Mouse (Mus musculus) hindbrain, embryonic 11.5 days (tissue): Measurements from ENCODE around the gene Myl3. TPM values are rescaled to one million over a fixed set of nuclear protein-coding genes. Genes with fewer than 3 reads are reported as not detected.

Experiments used
- ATAC-seq: fragments of 200-750 bp; cut with Nextera tagmentation; 2 replicates; pipeline ENCODE4 v1.8.0; 2017; ENCODE audit warnings: mild to moderate bottlenecking, moderate TSS enrichment, moderate library complexity; ENCODE audit not compliant: low FRiP score
- DNase-seq: peaks from one replicate; pipeline ENCODE4 v3.0.0-alpha.2; 2015; ENCODE audit warnings: low spot score
- H3K27ac ChIP-seq: fragments of 300-500 bp; sonication (generic); 2 replicates; pipeline ENCODE4 v1.5.1; 2014; ENCODE audit warnings: mild to moderate bottlenecking, low read depth, low read length
- H3K27me3 ChIP-seq: fragments of 300-500 bp; sonication (generic); 2 replicates; pipeline ENCODE4 v1.6.1; 2014; ENCODE audit warnings: mild to moderate bottlenecking, low read length, moderate library complexity, mixed read lengths; ENCODE audit not compliant: control insufficient read depth, insufficient read depth
- H3K36me3 ChIP-seq: fragments of 300-500 bp; sonication (generic); 2 replicates; pipeline ENCODE4 v1.6.1; 2014; ENCODE audit warnings: mild to moderate bottlenecking, low read length, moderate library complexity, mixed read lengths; ENCODE audit not compliant: control insufficient read depth, insufficient read depth
- H3K4me1 ChIP-seq: fragments of 300-500 bp; sonication (generic); replicated peaks from 2 replicates; pipeline ENCODE4 v1.6.1; 2014; ENCODE audit warnings: low read length, mixed read lengths; ENCODE audit not compliant: control insufficient read depth, insufficient read depth
- H3K4me2 ChIP-seq: fragments of 300-500 bp; sonication (generic); replicated peaks from 2 replicates; pipeline ENCODE4 v1.6.1; 2014; ENCODE audit warnings: mild to moderate bottlenecking, low read depth, low read length
- H3K4me3 ChIP-seq: fragments of 300-500 bp; sonication (generic); 2 replicates; pipeline ENCODE4 v1.5.1; 2014; ENCODE audit warnings: low read depth, low read length
- H3K9ac ChIP-seq: fragments of 300-500 bp; sonication (generic); 2 replicates; pipeline ENCODE4 v1.6.1; 2014; ENCODE audit warnings: low read depth, low read length
- H3K9me3 ChIP-seq: fragments of 300-500 bp; sonication (generic); 2 replicates; pipeline ENCODE4 v1.6.1; 2016; ENCODE audit warnings: low read length; ENCODE audit not compliant: control insufficient read depth
- WGBS: fragments of 180-500 bp; shearing (Covaris S2); extraction: QIAGEN DNeasy Blood & Tissue Kit; methylation state at CpG from one replicate; pipeline ENCODE4 v1.1.7; 2014; 5-methylcytosine and 5-hydroxymethylcytosine counted together
- polyA plus RNA-seq: library from polyadenylated mRNA; unstranded; fragments of >200 nt; fragmentation: Nextera tagmentation; extraction: Ambion mirVana; gene quantifications from 2 replicates; pipeline ENCODE4 v1.2.1, GENCODE M21; 2014

Myl3 gene
- polyA plus RNA-seq, 1 experiment from 2014 or later, result 0.42 TPM

GRCm38 (mm10) chr9:110706784-110707183, 34.9 kb upstream of the Myl3 start:
- Histone ChIP-seq H3K4me1 (no peaks in the 10 kb centered on the region), H3K9me3 (no peaks in the 10 kb centered on the region), H3K4me2 (no peak overlapping the region), H3K27ac (no peak overlapping the region), H3K27me3 (no peaks in the 10 kb centered on the region), H3K36me3 (no peaks in the 10 kb centered on the region), H3K4me3 (no peak overlapping the region), H3K9ac (no peak overlapping the region)
- no peak for DNase-seq
- WGBS, result 88% methylated on average over 5 of the region's 5 CpGs
- ATAC-seq, result no peak

- DNase-seq (peak; percentile 79), ATAC-seq (peak; percentile 53)
- no peak overlapping the region for H3K27ac ChIP-seq
- H3K36me3 ChIP-seq, result no peaks in the 10 kb centered on the region
- WGBS, result 55% methylated on average over 5 of the region's 5 CpGs
- H3K4me1 ChIP-seq, result no peaks in the 10 kb centered on the region
- H3K9ac ChIP-seq, result no peak overlapping the region
- no peaks in the 10 kb centered on the region for H3K9me3 ChIP-seq
- no peak overlapping the region for H3K4me2 ChIP-seq
- no peaks in the 10 kb centered on the region for H3K27me3 ChIP-seq
- H3K4me3 ChIP-seq, result no peak overlapping the region
These were observed 31.9 kb upstream of the Myl3 start for GRCm38 (mm10) chr9:110709640-110710258.

GRCm38 (mm10) chr9:110711532-110711931, 30.1 kb upstream of the Myl3 start:
- Histone ChIP-seq H3K27ac (no peak overlapping the region), H3K27me3 (no peaks in the 10 kb centered on the region), H3K4me2 (no peak overlapping the region), H3K4me1 (no peaks in the 10 kb centered on the region), H3K9me3 (no peaks in the 10 kb centered on the region), H3K36me3 (no peaks in the 10 kb centered on the region), H3K9ac (no peak overlapping the region), H3K4me3 (no peak overlapping the region)
- DNase-seq (no peak), ATAC-seq (no peak)
- 93% methylated on average over 1 of the region's 1 CpGs for WGBS

GRCm38 (mm10) chr9:110711996-110712395, 29.7 kb upstream of the Myl3 start:
- H3K4me2 ChIP-seq, result no peak overlapping the region
- H3K9me3 ChIP-seq, result no peaks in the 10 kb centered on the region
- no peak overlapping the region for H3K9ac ChIP-seq
- H3K27ac ChIP-seq, result no peak overlapping the region
- no peaks in the 10 kb centered on the region for H3K27me3 ChIP-seq
- H3K36me3 ChIP-seq, result no peaks in the 10 kb centered on the region
- WGBS, result 93% methylated on average over 6 of the region's 6 CpGs
- ATAC-seq (no peak), DNase-seq (no peak)
- H3K4me1 ChIP-seq, result no peaks in the 10 kb centered on the region
- no peak overlapping the region for H3K4me3 ChIP-seq

- DNase-seq (no peak), ATAC-seq (no peak)
- 87% methylated on average over 4 of the region's 4 CpGs for WGBS
- Histone ChIP-seq H3K9me3 (no peaks in the 10 kb centered on the region), H3K4me3 (no peak overlapping the region), H3K4me1 (no peaks in the 10 kb centered on the region), H3K27me3 (no peaks in the 10 kb centered on the region), H3K27ac (no peak overlapping the region), H3K36me3 (no peaks in the 10 kb centered on the region), H3K9ac (no peak overlapping the region), H3K4me2 (no peak overlapping the region)
These were observed 29.1 kb upstream of the Myl3 start for GRCm38 (mm10) chr9:110712545-110712944.

GRCm38 (mm10) chr9:110713389-110713788, 28.3 kb upstream of the Myl3 start:
- no peaks in the 10 kb centered on the region for H3K4me1 ChIP-seq
- 85% methylated on average over 1 of the region's 1 CpGs for WGBS
- DNase-seq (no peak), ATAC-seq (no peak)
- no peaks in the 10 kb centered on the region for H3K27me3 ChIP-seq
- no peak overlapping the region for H3K4me3 ChIP-seq
- H3K9me3 ChIP-seq, result no peaks in the 10 kb centered on the region
- H3K9ac ChIP-seq, result no peak overlapping the region
- no peaks in the 10 kb centered on the region for H3K36me3 ChIP-seq
- H3K27ac ChIP-seq, result no peak overlapping the region
- H3K4me2 ChIP-seq, result no peak overlapping the region

- WGBS, result 75% methylated on average over 1 of the region's 1 CpGs
These were observed 26.2 kb upstream of the Myl3 start for GRCm38 (mm10) chr9:110715426-110715825.

GRCm38 (mm10) chr9:110716775-110717174, 24.9 kb upstream of the Myl3 start:
- Histone ChIP-seq H3K9ac (no peak overlapping the region), H3K4me3 (no peak overlapping the region), H3K36me3 (no peaks in the 10 kb centered on the region), H3K4me1 (no peaks in the 10 kb centered on the region), H3K27me3 (no peaks in the 10 kb centered on the region), H3K9me3 (no peaks in the 10 kb centered on the region), H3K27ac (no peak overlapping the region), H3K4me2 (no peak overlapping the region)
- WGBS, result 38% methylated on average over 4 of the region's 4 CpGs
- ATAC-seq (peak; percentile 72), DNase-seq (peak; percentile 76)

More at GRCm38 (mm10) chr9:110715426-110715825, 26.2 kb upstream of the Myl3 start:
- ATAC-seq (no peak), DNase-seq (no peak)
- Histone ChIP-seq H3K36me3 (no peaks in the 10 kb centered on the region), H3K27ac (no peak overlapping the region), H3K4me2 (no peak overlapping the region), H3K4me3 (no peak overlapping the region), H3K9me3 (no peaks in the 10 kb centered on the region), H3K27me3 (no peaks in the 10 kb centered on the region), H3K4me1 (no peaks in the 10 kb centered on the region), H3K9ac (no peak overlapping the region)

- Histone ChIP-seq H3K36me3 (no peaks in the 10 kb centered on the region), H3K27me3 (no peaks in the 10 kb centered on the region), H3K4me3 (no peak overlapping the region), H3K4me1 (no peaks in the 10 kb centered on the region), H3K4me2 (no peak overlapping the region), H3K9me3 (no peaks in the 10 kb centered on the region), H3K27ac (no peak overlapping the region), H3K9ac (no peak overlapping the region)
- ATAC-seq, result no peak
- DNase-seq, result no peak
- 88% methylated on average over 6 of the region's 6 CpGs for WGBS
These were observed 23.6 kb upstream of the Myl3 start for GRCm38 (mm10) chr9:110718071-110718470.
